Mouse (Mus musculus): ENCODE measurements around the gene Gorasp1.

The Gorasp1 gene

GRCm38 (mm10) chr9:119919858-119920257, 17.5 kb downstream of the Gorasp1 start:
- TF ChIP-seq GATA4 (IDR thresholded peaks at IDR 0.05; ENCODE audit: insufficient replicate concordance, low read length): no peak

- TF ChIP-seq GATA4 (IDR thresholded peaks at IDR 0.05; ENCODE audit: insufficient replicate concordance, low read length): no peak
Observed at GRCm38 (mm10) chr9:119913087-119913838, 24.1 kb downstream of the Gorasp1 start.

- TF ChIP-seq GATA4 (IDR thresholded peaks at IDR 0.05; ENCODE audit: insufficient replicate concordance, low read length): no peak
Observed at GRCm38 (mm10) chr9:119909931-119910330, 27.4 kb downstream of the Gorasp1 start.

- TF ChIP-seq GATA4 (IDR thresholded peaks at IDR 0.05; ENCODE audit: insufficient replicate concordance, low read length): no peak
Observed at GRCm38 (mm10) chr9:119908708-119909107, 28.7 kb downstream of the Gorasp1 start.

GRCm38 (mm10) chr9:119902410-119903151, 34.8 kb downstream of the Gorasp1 start:
- TF ChIP-seq GATA4 (IDR thresholded peaks at IDR 0.05; ENCODE audit: insufficient replicate concordance, low read length): no peak

- no peak for TF ChIP-seq GATA4 (IDR thresholded peaks at IDR 0.05; ENCODE audit: insufficient replicate concordance, low read length)
Observed at GRCm38 (mm10) chr9:119899446-119899845, 37.9 kb downstream of the Gorasp1 start.

- TF ChIP-seq GATA4 (IDR thresholded peaks at IDR 0.05; ENCODE audit: insufficient replicate concordance, low read length): no peak
Observed at GRCm38 (mm10) chr9:119895040-119895721, 42.2 kb downstream of the Gorasp1 start.

GRCm38 (mm10) chr9:119894339-119895009, 42.9 kb downstream of the Gorasp1 start, which contains the start of gene Wdr48:
TSS of gene Wdr48 (plus strand) at chr9:119894878.
- no peak for TF ChIP-seq GATA4 (IDR thresholded peaks at IDR 0.05; ENCODE audit: insufficient replicate concordance, low read length)

- no peak for TF ChIP-seq GATA4 (IDR thresholded peaks at IDR 0.05; ENCODE audit: insufficient replicate concordance, low read length)
Observed at GRCm38 (mm10) chr9:119893881-119894280, 43.5 kb downstream of the Gorasp1 start.

- TF ChIP-seq GATA4 (IDR thresholded peaks at IDR 0.05; ENCODE audit: insufficient replicate concordance, low read length): no peak
Observed at GRCm38 (mm10) chr9:119890692-119891091, 46.7 kb downstream of the Gorasp1 start.

GRCm38 (mm10) chr9:119889446-119889845, 47.9 kb downstream of the Gorasp1 start:
- no peak for TF ChIP-seq GATA4 (IDR thresholded peaks at IDR 0.05; ENCODE audit: insufficient replicate concordance, low read length)

- TF ChIP-seq GATA4 (IDR thresholded peaks at IDR 0.05; ENCODE audit: insufficient replicate concordance, low read length): no peak
Observed at GRCm38 (mm10) chr9:119888843-119889246, 48.5 kb downstream of the Gorasp1 start.

- no peak for TF ChIP-seq GATA4 (IDR thresholded peaks at IDR 0.05; ENCODE audit: insufficient replicate concordance, low read length)
Observed at GRCm38 (mm10) chr9:119887144-119887901, 50.0 kb downstream of the Gorasp1 start.

Measured in liver, adult (tissue).